Mouse (Mus musculus) liver, adult 2 months (tissue): ENCODE measurements around the gene Atp6v1c2. TPM values are rescaled to one million over a fixed set of nuclear protein-coding genes. Genes with fewer than 3 reads are reported as not detected.

ENCODE experiments used
- DNase-seq: peaks from one replicate; pipeline ENCODE4 v3.0.0-alpha.2; 2011; ENCODE audit warnings: low read depth, low spot score; ENCODE audit errors: extremely low read depth
- H3K27ac ChIP-seq: fragments of 200-500 bp; replicated peaks from 2 replicates; pipeline ENCODE4 v1.5.1; 2012; ENCODE audit warnings: low read depth, mild to moderate bottlenecking, control low read depth, inconsistent platforms, low read length; ENCODE audit not compliant: insufficient read depth
- H3K27me3 ChIP-seq: fragments of 200-500 bp; 2 replicates; pipeline ENCODE4 v1.6.1; 2012; ENCODE audit warnings: mild to moderate bottlenecking, moderate library complexity, low read length, inconsistent platforms; ENCODE audit not compliant: control insufficient read depth, insufficient read depth
- H3K36me3 ChIP-seq: fragments of 200-500 bp; 2 replicates; pipeline ENCODE4 v1.6.1; 2012; ENCODE audit warnings: low read length, inconsistent platforms; ENCODE audit not compliant: control insufficient read depth, insufficient read depth
- H3K4me1 ChIP-seq: fragments of 200-500 bp; 2 replicates; pipeline ENCODE4 v1.6.1; 2011; ENCODE audit warnings: low read length; ENCODE audit not compliant: control insufficient read depth, insufficient read depth
- H3K4me3 ChIP-seq: fragments of 200-500 bp; 2 replicates; pipeline ENCODE4 v1.5.1; 2011; ENCODE audit warnings: low read depth, mild to moderate bottlenecking, control low read depth, low read length, moderate library complexity; ENCODE audit not compliant: insufficient read depth
- H3K79me2 ChIP-seq: fragments of 200-500 bp; 2 replicates; pipeline ENCODE4 v1.6.1; 2012; ENCODE audit warnings: inconsistent platforms, mild to moderate bottlenecking, low read length, moderate library complexity; ENCODE audit not compliant: control insufficient read depth, insufficient read depth
- H3K9ac ChIP-seq: fragments of 200-500 bp; 2 replicates; pipeline ENCODE4 v1.6.1; 2012; ENCODE audit warnings: low read depth, mild to moderate bottlenecking, control low read depth, inconsistent platforms, low read length
- CTCF ChIP-seq: fragments of 200-500 bp; IDR thresholded peaks from 2 replicates; pipeline ENCODE4 v1.5.1; 2011; ENCODE audit warnings: low read depth, low read length, control low read depth
- POLR2A ChIP-seq: fragments of 200-500 bp; IDR thresholded peaks from 2 replicates; pipeline ENCODE4 v1.6.1; 2011; ENCODE audit warnings: low read length, control low read depth; ENCODE audit not compliant: insufficient read depth; ENCODE audit errors: extremely low read depth
- WGBS: fragments of 180-500 bp; shearing (Covaris S2); methylation state at CpG from one replicate; pipeline ENCODE4 v1.1.7; 2018; 5-methylcytosine and 5-hydroxymethylcytosine counted together
- polyA plus RNA-seq: library from polyadenylated mRNA; depleted of rRNA; stranded (reverse); fragments of >200 nt; gene quantifications from 2 replicates; pipeline ENCODE4 v1.2.3, GENCODE M21; 2012
- total RNA-seq: library from RNA; depleted of rRNA; stranded (reverse); fragments of >200 nt; gene quantifications from 2 replicates; pipeline ENCODE4 v1.2.3, GENCODE M21; 2014

Gene Atp6v1c2
- total and polyA plus RNA-seq, 2 experiments, result not detected

- Histone ChIP-seq H3K27me3 (no peaks in the 10 kb centered on the region), H3K79me2 (peaks cover 5% of the 10 kb centered on the region; the same call in 1 of the 2 replicates), H3K9ac (peak overlapping the region; percentile 44), H3K36me3 (peaks cover 2% of the 10 kb centered on the region; the same call in 1 of the 2 replicates), H3K27ac (no peak overlapping the region), H3K4me3 (peak overlapping the region; percentile 94), H3K4me1 (peaks cover 7% of the 10 kb centered on the region; the same call in 1 of the 2 replicates)
- no peak for DNase-seq
- WGBS, result 34% methylated on average over 11 of the region's 11 CpGs
- no peak for TF ChIP-seq CTCF
- no peak for TF ChIP-seq POLR2A
Measured at GRCm38 (mm10) chr12:17347327-17348047, 18.3 kb upstream of the Atp6v1c2 start.

DNA sequence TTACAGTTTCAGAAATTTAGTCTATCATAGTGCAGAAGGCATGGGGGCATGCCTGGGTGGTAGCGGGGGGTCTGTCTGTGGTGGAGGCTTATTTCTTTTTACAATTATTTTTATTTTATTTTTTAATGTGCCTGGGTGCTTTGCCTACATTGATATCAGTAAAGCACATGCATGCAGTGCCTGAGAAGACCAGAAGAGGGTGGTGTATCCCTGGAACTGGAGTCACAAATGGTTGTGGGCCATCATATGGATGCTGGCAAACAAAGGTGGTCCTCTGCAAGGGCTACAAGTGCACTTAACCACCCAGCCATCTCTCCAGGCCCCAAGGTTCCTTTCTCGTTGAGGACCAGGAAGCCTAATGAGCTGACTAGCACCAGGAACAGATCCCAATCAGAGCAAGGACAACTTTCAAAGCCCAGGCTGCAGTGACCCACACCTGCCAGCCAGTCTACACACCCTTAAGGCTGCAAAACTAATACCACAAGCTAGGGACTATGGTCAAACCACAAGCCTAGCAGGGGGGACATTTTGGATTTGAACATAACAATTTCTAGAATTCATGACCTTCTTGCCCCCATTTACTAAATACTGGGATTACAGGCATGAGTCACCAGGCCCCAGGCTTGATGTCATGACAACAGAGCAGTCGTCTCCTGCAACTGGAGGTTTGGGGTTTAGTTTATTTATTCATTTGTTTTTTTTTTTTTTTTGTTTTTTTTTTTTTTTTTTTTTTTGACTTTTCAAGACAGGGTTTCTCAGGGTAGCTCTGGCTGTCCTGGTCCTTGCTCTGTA lies 10.2 kb upstream of the Atp6v1c2 start:
- H3K4me1 ChIP-seq, result no peaks in the 10 kb centered on the region
- no peak overlapping the region for H3K4me3 ChIP-seq
- H3K79me2 ChIP-seq, result no peaks in the 10 kb centered on the region
- no peaks in the 10 kb centered on the region for H3K27me3 ChIP-seq
- WGBS, result 72% methylated on average over 3 of the region's 3 CpGs
- no peak for DNase-seq
- H3K36me3 ChIP-seq, result no peaks in the 10 kb centered on the region
- H3K9ac ChIP-seq, result no peak overlapping the region
- TF ChIP-seq POLR2A (no peak), CTCF (peak; percentile 38)
- no peak overlapping the region for H3K27ac ChIP-seq

DNA sequence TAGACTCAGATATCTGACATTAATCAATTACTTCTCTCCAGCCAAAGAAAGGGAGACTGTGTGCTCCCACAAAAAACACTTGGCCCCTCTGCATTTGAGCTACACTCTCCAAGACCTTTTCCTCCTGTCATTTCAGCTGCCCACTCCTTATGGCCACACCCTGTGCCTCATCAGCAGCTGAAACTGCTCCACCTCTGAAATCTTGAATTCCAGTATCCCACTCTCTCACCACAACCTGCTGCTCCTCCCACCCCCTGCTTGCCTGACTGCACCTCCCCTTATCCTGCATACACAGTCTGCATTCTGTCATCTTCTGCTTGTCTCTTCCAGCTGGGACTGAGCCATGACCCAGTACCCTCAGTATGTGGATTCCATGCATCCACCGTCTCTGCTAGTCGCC lies 9.2 kb upstream of the Atp6v1c2 start:
- 57% methylated on average over 2 of the region's 2 CpGs for WGBS

GRCm38 (mm10) chr12:17333459-17333858 lies 4.3 kb upstream of the Atp6v1c2 start:
- TF ChIP-seq POLR2A (no peak), CTCF (no peak)
- peak; percentile 30 for DNase-seq
- H3K4me1 ChIP-seq, result no peaks in the 10 kb centered on the region

More for the DNA sequence above, 9.2 kb upstream of the Atp6v1c2 start:
- Histone ChIP-seq H3K4me1 (no peaks in the 10 kb centered on the region), H3K27me3 (no peaks in the 10 kb centered on the region), H3K36me3 (no peaks in the 10 kb centered on the region), H3K27ac (no peak overlapping the region), H3K4me3 (no peak overlapping the region), H3K79me2 (no peaks in the 10 kb centered on the region), H3K9ac (no peak overlapping the region)
- TF ChIP-seq CTCF (no peak), POLR2A (no peak)
- DNase-seq, result no peak

GRCm38 (mm10) chr12:17324549-17325470 lies 4.3 kb downstream of the Atp6v1c2 start:
- peaks cover 4% of the 10 kb centered on the region; the same call in 1 of the 2 replicates for H3K4me1 ChIP-seq
- no peak overlapping the region for H3K9ac ChIP-seq
- 6% methylated on average over 51 of the region's 51 CpGs for WGBS
- H3K4me3 ChIP-seq, result peak overlapping the region; percentile 46; the same call in 1 of the 2 replicates
- H3K36me3 ChIP-seq, result no peaks in the 10 kb centered on the region
- no peak overlapping the region for H3K27ac ChIP-seq
- TF ChIP-seq POLR2A (no peak), CTCF (no peak)
- no peak for DNase-seq
- peaks cover 5% of the 10 kb centered on the region; the same call in 1 of the 2 replicates for H3K27me3 ChIP-seq
- no peaks in the 10 kb centered on the region for H3K79me2 ChIP-seq

More at GRCm38 (mm10) chr12:17333459-17333858, 4.3 kb upstream of the Atp6v1c2 start:
- 5% methylated on average over 1 of the region's 1 CpGs for WGBS
- no peaks in the 10 kb centered on the region for H3K36me3 ChIP-seq
- H3K9ac ChIP-seq, result no peak overlapping the region
- H3K27ac ChIP-seq, result no peak overlapping the region
- H3K4me3 ChIP-seq, result no peak overlapping the region
- H3K79me2 ChIP-seq, result no peaks in the 10 kb centered on the region
- no peaks in the 10 kb centered on the region for H3K27me3 ChIP-seq
